Mouse (Mus musculus): ENCODE measurements around the gene Mcrip1. TPM values are rescaled to one million over a fixed set of nuclear protein-coding genes. Genes with fewer than 3 reads are reported as not detected.

Mcrip1 gene
- polyA plus RNA-seq, 1 experiment = 79.9 TPM

DNA sequence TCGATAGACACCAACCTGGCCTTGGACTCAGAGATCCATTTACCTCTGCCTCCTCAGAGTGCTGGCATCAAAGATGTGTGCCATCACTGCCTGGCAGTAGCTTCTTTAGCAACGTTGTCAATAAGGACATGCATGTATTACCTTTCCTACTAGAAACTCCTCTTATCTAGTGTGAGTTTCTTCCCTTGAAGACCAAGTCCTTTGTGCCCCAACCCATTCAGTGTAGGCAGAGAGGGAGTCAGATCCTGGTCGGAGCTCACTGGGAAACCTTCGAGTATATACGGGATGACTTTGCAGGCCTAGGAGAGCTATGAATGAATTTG, 24.7 kb upstream of the Mcrip1 start:
- H3K27me3 ChIP-seq (ENCODE audit: control insufficient read depth, insufficient read depth, low read length) = no peaks in the 10 kb centered on the region
- no peak for TF ChIP-seq CTCF (IDR thresholded peaks at IDR 0.05; ENCODE audit: extremely low read depth, insufficient read depth, insufficient read length, insufficient replicate concordance)
- no peak for DNase-seq (ENCODE audit: low read depth in 1 of 2, low spot score in 2 of 2)
- no peak overlapping the region for H3K4me3 ChIP-seq (ENCODE audit: extremely low read depth, insufficient read depth, insufficient read length)
- peaks cover 12% of the 10 kb centered on the region; the same call in 1 of the 2 replicates for H3K4me1 ChIP-seq (ENCODE audit: control insufficient read depth, insufficient read depth, insufficient read length)
- peaks cover 23% of the 10 kb centered on the region for H3K36me3 ChIP-seq (ENCODE audit: control insufficient read depth, insufficient read depth, low read length)
- no peak overlapping the region for H3K27ac ChIP-seq (ENCODE audit: insufficient read depth, low read length)
- WGBS = 49% methylated on average over 5 of the region's 5 CpGs

DNA sequence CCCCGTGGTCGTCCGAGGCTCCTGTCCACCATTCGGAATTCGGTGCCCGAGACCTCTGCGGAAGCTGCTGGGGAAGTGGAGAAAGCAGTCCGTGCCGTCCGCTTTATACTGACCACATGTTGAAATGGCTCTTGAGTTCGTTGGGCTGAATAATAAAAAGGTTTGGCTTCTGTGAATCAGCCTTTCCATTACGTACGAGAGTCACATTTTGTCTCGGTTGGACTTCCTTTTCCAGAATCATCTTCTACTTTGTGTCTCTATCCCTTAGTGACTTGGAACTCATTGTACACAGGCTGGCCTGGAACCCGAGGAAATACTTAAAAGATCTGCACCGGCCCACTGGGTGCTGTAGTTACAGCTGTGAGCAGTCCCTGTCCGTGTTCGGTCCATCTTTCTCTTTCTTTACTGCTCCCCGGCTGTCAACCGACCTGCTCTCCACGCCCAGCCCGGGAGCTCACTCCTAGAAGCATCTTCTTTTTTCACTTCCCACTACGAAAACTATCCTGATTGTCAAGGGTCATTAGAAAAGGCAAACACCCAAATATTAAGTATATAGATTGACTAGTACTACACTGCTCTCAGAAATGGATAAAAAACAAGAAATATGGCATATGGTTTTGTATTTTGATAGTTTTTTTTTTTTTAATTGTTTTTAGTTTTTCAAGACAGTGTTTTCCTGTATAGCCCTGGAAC, 24.2 kb upstream of the Mcrip1 start:
- WGBS = under 1% methylated on average over 23 of the region's 23 CpGs
- TF ChIP-seq CTCF (IDR thresholded peaks at IDR 0.05; ENCODE audit: extremely low read depth, insufficient read depth, insufficient read length, insufficient replicate concordance) = no peak
- no peak for TF ChIP-seq POLR2A (IDR thresholded peaks at IDR 0.05; ENCODE audit: low read depth, low read length)
- peak in 1 of 2 experiments; percentile 77 for DNase-seq (ENCODE audit: low read depth in 1 of 2, low spot score in 2 of 2)
- Histone ChIP-seq H3K27ac (ENCODE audit: insufficient read depth, low read length) (peak overlapping the region; percentile 99), H3K36me3 (ENCODE audit: control insufficient read depth, insufficient read depth, low read length) (peaks cover 19% of the 10 kb centered on the region), H3K4me3 (ENCODE audit: extremely low read depth, insufficient read depth, insufficient read length) (peak overlapping the region; percentile 74), H3K4me1 (ENCODE audit: control insufficient read depth, insufficient read depth, insufficient read length) (peaks cover 9% of the 10 kb centered on the region; the same call in 1 of the 2 replicates), H3K27me3 (ENCODE audit: control insufficient read depth, insufficient read depth, low read length) (no peaks in the 10 kb centered on the region)

DNA sequence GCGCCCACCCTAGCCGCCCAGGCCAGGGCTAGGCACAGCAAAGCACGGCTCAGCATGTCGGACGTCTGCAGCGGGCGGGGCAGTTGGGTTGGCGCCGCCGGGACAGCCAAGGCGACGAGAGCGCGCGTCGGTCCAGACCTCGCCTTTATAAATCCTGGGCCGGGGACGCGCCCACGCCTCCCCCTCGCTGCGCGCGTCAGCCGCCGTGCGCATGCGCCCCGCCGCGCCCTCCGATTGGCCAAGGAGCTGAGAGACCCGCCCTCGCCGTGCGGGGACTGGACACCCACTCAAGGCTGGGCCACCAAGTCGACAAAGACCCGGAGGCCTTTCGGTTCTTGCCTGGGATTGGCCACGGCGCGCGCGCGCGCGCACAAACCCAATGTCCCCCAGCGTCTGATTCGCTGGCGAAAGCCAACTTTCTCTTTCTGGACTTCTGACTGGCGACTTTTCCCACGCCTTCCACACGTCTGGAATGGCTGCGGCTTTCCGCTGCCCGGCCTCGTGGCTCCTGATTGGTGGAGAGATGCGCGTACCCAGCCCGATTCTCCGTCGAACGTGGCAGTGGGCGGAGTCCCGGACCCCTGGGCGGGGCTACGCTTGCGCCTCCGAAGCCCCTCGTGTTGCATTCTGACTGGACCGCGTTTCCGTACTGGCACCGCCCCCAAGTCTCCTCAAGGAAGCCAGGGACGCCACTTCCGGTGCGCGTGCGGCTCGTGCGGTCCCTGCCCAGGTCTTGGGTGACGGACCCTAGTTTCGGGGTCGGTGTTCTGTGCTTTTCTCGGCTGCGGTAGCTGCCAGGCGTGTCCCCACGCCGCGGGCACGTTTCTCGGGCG, 23.4 kb upstream of the Mcrip1 start, which contains the start of gene P4hb:
P4hb (minus strand) TSS at position 502 of the 833 bp plus-strand sequence.
- under 1% methylated on average over 94 of the region's 94 CpGs for WGBS
- Histone ChIP-seq H3K36me3 (ENCODE audit: control insufficient read depth, insufficient read depth, low read length) (peaks cover 17% of the 10 kb centered on the region), H3K27me3 (ENCODE audit: control insufficient read depth, insufficient read depth, low read length) (no peaks in the 10 kb centered on the region), H3K27ac (ENCODE audit: insufficient read depth, low read length) (peak within 1 kb of the TSS; percentile 99), H3K4me1 (ENCODE audit: control insufficient read depth, insufficient read depth, insufficient read length) (peaks cover 9% of the 10 kb centered on the region; the same call in 1 of the 2 replicates), H3K4me3 (ENCODE audit: extremely low read depth, insufficient read depth, insufficient read length) (peak within 1 kb of the TSS; percentile 75)
- TF ChIP-seq CTCF (IDR thresholded peaks at IDR 0.05; ENCODE audit: extremely low read depth, insufficient read depth, insufficient read length, insufficient replicate concordance) (no peak), POLR2A (IDR thresholded peaks at IDR 0.05; ENCODE audit: low read depth, low read length) (peak; percentile 96)
- DNase-seq (ENCODE audit: low read depth in 1 of 2, low spot score in 2 of 2) = peak; percentile 98 to 99

DNA sequence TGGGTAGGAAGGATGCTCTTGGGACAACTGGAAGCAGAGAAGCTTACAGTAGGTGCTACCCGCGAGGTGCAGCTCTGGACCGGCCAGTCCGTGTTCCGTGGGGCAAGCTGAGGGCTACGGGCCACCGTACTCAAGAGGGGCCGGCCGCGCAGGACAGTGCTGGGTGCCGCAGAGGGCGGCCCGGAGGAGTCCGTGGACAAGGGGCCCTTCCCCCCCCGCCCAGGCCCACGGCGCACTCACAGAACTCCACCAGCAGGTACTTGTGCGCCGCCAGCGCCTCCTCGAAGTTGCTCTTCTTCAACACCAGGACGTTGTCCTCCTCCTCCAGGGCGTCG, 22.9 kb upstream of the Mcrip1 start:
- Histone ChIP-seq H3K27me3 (ENCODE audit: control insufficient read depth, insufficient read depth, low read length) (no peaks in the 10 kb centered on the region), H3K36me3 (ENCODE audit: control insufficient read depth, insufficient read depth, low read length) (peaks cover 21% of the 10 kb centered on the region), H3K4me1 (ENCODE audit: control insufficient read depth, insufficient read depth, insufficient read length) (peaks cover 9% of the 10 kb centered on the region; the same call in 1 of the 2 replicates), H3K4me3 (ENCODE audit: extremely low read depth, insufficient read depth, insufficient read length) (peak overlapping the region; percentile 75), H3K27ac (ENCODE audit: insufficient read depth, low read length) (peak overlapping the region; percentile 70)
- DNase-seq (ENCODE audit: low read depth in 1 of 2, low spot score in 2 of 2) = no peak
- under 1% methylated on average over 24 of the region's 24 CpGs for WGBS
- TF ChIP-seq POLR2A (IDR thresholded peaks at IDR 0.05; ENCODE audit: low read depth, low read length) = no peak
- no peak for TF ChIP-seq CTCF (IDR thresholded peaks at IDR 0.05; ENCODE audit: extremely low read depth, insufficient read depth, insufficient read length, insufficient replicate concordance)

DNA sequence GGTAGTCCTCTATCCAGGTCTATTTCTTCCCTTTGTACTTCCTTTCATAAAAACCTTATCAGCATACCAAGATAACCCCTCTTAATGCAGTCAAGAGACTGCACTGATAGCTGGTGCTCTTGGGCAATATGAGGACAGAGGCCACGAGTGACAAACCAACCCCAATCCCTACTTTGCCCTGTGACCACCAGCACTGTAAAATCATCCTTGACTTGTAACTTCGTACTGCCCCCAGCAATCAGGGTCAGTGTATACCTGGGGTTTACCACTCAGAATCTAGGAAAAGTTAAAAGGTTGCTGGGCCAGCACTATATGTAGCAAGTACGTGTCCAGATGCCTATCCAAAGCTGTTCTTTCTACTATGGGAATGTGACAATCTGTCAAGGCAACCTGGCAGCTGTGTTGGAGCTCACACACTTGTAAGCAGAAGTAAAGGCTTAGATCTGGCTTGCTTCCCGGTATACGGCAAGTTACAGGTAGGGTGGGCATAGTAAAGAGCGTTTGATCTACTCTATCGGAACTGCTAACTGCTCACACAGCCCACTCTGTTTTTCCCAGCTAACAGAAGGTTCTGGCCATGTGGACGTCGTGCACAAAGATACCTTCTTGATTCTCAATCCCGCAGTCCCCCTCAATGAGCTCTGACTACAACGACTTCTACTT, 22.4 kb upstream of the Mcrip1 start:
- TF ChIP-seq POLR2A (IDR thresholded peaks at IDR 0.05; ENCODE audit: low read depth, low read length) = no peak
- no peak for TF ChIP-seq CTCF (IDR thresholded peaks at IDR 0.05; ENCODE audit: extremely low read depth, insufficient read depth, insufficient read length, insufficient replicate concordance)
- Histone ChIP-seq H3K27ac (ENCODE audit: insufficient read depth, low read length) (peak overlapping the region; percentile 70; the same call in 1 of the 2 replicates), H3K27me3 (ENCODE audit: control insufficient read depth, insufficient read depth, low read length) (no peaks in the 10 kb centered on the region), H3K36me3 (ENCODE audit: control insufficient read depth, insufficient read depth, low read length) (peaks cover 26% of the 10 kb centered on the region), H3K4me1 (ENCODE audit: control insufficient read depth, insufficient read depth, insufficient read length) (peaks cover 9% of the 10 kb centered on the region; the same call in 1 of the 2 replicates), H3K4me3 (ENCODE audit: extremely low read depth, insufficient read depth, insufficient read length) (peak overlapping the region; percentile 75)
- WGBS = 6% methylated on average over 11 of the region's 11 CpGs
- no peak for DNase-seq (ENCODE audit: low read depth in 1 of 2, low spot score in 2 of 2)

DNA sequence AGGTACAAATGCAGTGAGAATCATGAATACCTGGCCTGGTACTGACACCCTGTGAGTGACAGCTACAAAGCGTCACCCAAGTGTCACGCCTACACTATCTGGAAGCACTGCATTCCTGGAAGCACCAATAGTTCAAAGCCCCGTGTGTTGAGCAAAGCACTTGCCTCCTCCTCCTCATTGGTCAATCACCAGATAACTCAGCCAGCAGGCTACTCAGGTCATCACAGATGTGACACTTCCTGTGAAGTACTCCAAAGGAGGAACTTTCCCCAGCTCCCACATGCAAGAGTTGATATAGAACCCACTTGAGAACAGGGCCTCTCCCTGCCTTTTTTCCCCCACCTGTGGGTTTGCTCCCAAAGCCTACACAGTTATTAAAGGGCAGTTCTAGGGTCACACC, 21.6 kb upstream of the Mcrip1 start:
- H3K27me3 ChIP-seq (ENCODE audit: control insufficient read depth, insufficient read depth, low read length) = no peaks in the 10 kb centered on the region
- H3K36me3 ChIP-seq (ENCODE audit: control insufficient read depth, insufficient read depth, low read length) = peaks cover 29% of the 10 kb centered on the region
- no peak overlapping the region for H3K27ac ChIP-seq (ENCODE audit: insufficient read depth, low read length)
- no peak overlapping the region for H3K4me3 ChIP-seq (ENCODE audit: extremely low read depth, insufficient read depth, insufficient read length)
- H3K4me1 ChIP-seq (ENCODE audit: control insufficient read depth, insufficient read depth, insufficient read length) = peaks cover 9% of the 10 kb centered on the region; the same call in 1 of the 2 replicates
- DNase-seq (ENCODE audit: low read depth in 1 of 2, low spot score in 2 of 2) = no peak
- 79% methylated on average over 3 of the region's 3 CpGs for WGBS
- no peak for TF ChIP-seq POLR2A (IDR thresholded peaks at IDR 0.05; ENCODE audit: low read depth, low read length)
- TF ChIP-seq CTCF (IDR thresholded peaks at IDR 0.05; ENCODE audit: extremely low read depth, insufficient read depth, insufficient read length, insufficient replicate concordance) = no peak
